Mouse (Mus musculus) urinary bladder, postnatal 25 days (tissue): ENCODE data around the gene Gm5072.
"Not testable (repeated sequence)": the region's sequence is repeated elsewhere in the genome, so short reads cannot be mapped to it uniquely, and the experiment has no call there.

Source experiments
- DNase-seq: peaks from one replicate; pipeline ENCODE4 v3.0.0; 2022; ENCODE audit warnings: low spot score

Gm5072 gene

GRCm38 (mm10) chrX:91392200-91392599 lies at the start of gene Gm5072:
Gm5072 (plus strand) TSS chrX:91392500.
- DNase-seq = not testable (repeated sequence)
